Mouse (Mus musculus): ENCODE measurements around the gene Drd5. TPM values are rescaled to one million over a fixed set of nuclear protein-coding genes. Genes with fewer than 3 reads are reported as not detected.

Gene Drd5
- polyA plus RNA-seq, 1 experiment from 2014 or later, result not detected

- Histone ChIP-seq H3K9ac (ENCODE audit: low read length) (no peak overlapping the region), H3K4me2 (replicated peaks; ENCODE audit: low read depth) (no peak overlapping the region), H3K4me3 (ENCODE audit: low read depth, low read length) (no peak overlapping the region), H3K27ac (replicated peaks) (no peak overlapping the region), H3K36me3 (ENCODE audit: control insufficient read depth, insufficient read depth, low read length) (no peaks in the 10 kb centered on the region), H3K27me3 (ENCODE audit: control insufficient read depth, insufficient read depth, low read length) (no peaks in the 10 kb centered on the region), H3K4me1 (replicated peaks; ENCODE audit: control insufficient read depth, insufficient read depth) (no peaks in the 10 kb centered on the region), H3K9me3 (ENCODE audit: control insufficient read depth, low read length) (no peaks in the 10 kb centered on the region)
- 83% methylated on average over 12 of the region's 12 CpGs for WGBS
- ATAC-seq (ENCODE audit: low FRiP score, low TSS enrichment), result no peak
- DNase-seq (ENCODE audit: low spot score), result no peak
- TF ChIP-seq EP300 (optimal IDR thresholded peaks at IDR 0.05) (no peak), CTCF (IDR thresholded peaks at IDR 0.05; ENCODE audit: low read depth) (no peak)
Measured at GRCm38 (mm10) chr5:38301761-38302411, 17.3 kb upstream of the Drd5 start.

- TF ChIP-seq EP300 (optimal IDR thresholded peaks at IDR 0.05), result no peak
- TF ChIP-seq CTCF (IDR thresholded peaks at IDR 0.05; ENCODE audit: low read depth), result no peak
- DNase-seq (ENCODE audit: low spot score) (no peak), ATAC-seq (ENCODE audit: low FRiP score, low TSS enrichment) (no peak)
- Histone ChIP-seq H3K4me2 (replicated peaks; ENCODE audit: low read depth) (no peak overlapping the region), H3K27ac (replicated peaks) (no peak overlapping the region), H3K27me3 (ENCODE audit: control insufficient read depth, insufficient read depth, low read length) (no peaks in the 10 kb centered on the region), H3K9me3 (ENCODE audit: control insufficient read depth, low read length) (no peaks in the 10 kb centered on the region), H3K4me1 (replicated peaks; ENCODE audit: control insufficient read depth, insufficient read depth) (no peaks in the 10 kb centered on the region), H3K9ac (ENCODE audit: low read length) (no peak overlapping the region), H3K4me3 (ENCODE audit: low read depth, low read length) (no peak overlapping the region), H3K36me3 (ENCODE audit: control insufficient read depth, insufficient read depth, low read length) (no peaks in the 10 kb centered on the region)
- 35% methylated on average over 12 of the region's 12 CpGs for WGBS
Measured at GRCm38 (mm10) chr5:38302651-38303050, 16.5 kb upstream of the Drd5 start.

GRCm38 (mm10) chr5:38305241-38305640, 13.9 kb upstream of the Drd5 start:
- Histone ChIP-seq H3K36me3 (ENCODE audit: control insufficient read depth, insufficient read depth, low read length) (no peaks in the 10 kb centered on the region), H3K9me3 (ENCODE audit: control insufficient read depth, low read length) (no peaks in the 10 kb centered on the region), H3K4me1 (replicated peaks; ENCODE audit: control insufficient read depth, insufficient read depth) (no peaks in the 10 kb centered on the region), H3K9ac (ENCODE audit: low read length) (no peak overlapping the region), H3K4me2 (replicated peaks; ENCODE audit: low read depth) (no peak overlapping the region), H3K27ac (replicated peaks) (no peak overlapping the region), H3K27me3 (ENCODE audit: control insufficient read depth, insufficient read depth, low read length) (no peaks in the 10 kb centered on the region), H3K4me3 (ENCODE audit: low read depth, low read length) (no peak overlapping the region)
- TF ChIP-seq CTCF (IDR thresholded peaks at IDR 0.05; ENCODE audit: low read depth), result no peak
- TF ChIP-seq EP300 (optimal IDR thresholded peaks at IDR 0.05), result no peak
- DNase-seq (ENCODE audit: low spot score) (no peak), ATAC-seq (ENCODE audit: low FRiP score, low TSS enrichment) (no peak)
- WGBS, result 75% methylated on average over 2 of the region's 2 CpGs

GRCm38 (mm10) chr5:38307255-38308101, 11.7 kb upstream of the Drd5 start:
- Histone ChIP-seq H3K36me3 (ENCODE audit: control insufficient read depth, insufficient read depth, low read length) (no peaks in the 10 kb centered on the region), H3K27me3 (ENCODE audit: control insufficient read depth, insufficient read depth, low read length) (no peaks in the 10 kb centered on the region), H3K4me1 (replicated peaks; ENCODE audit: control insufficient read depth, insufficient read depth) (no peaks in the 10 kb centered on the region), H3K4me2 (replicated peaks; ENCODE audit: low read depth) (peak overlapping the region; percentile 66), H3K9ac (ENCODE audit: low read length) (no peak overlapping the region), H3K27ac (replicated peaks) (no peak overlapping the region), H3K4me3 (ENCODE audit: low read depth, low read length) (peak overlapping the region; percentile 35), H3K9me3 (ENCODE audit: control insufficient read depth, low read length) (no peaks in the 10 kb centered on the region)
- ATAC-seq (ENCODE audit: low FRiP score, low TSS enrichment) (peak; percentile 84), DNase-seq (ENCODE audit: low spot score) (peak; percentile 89)
- peak; percentile 96 for TF ChIP-seq CTCF (IDR thresholded peaks at IDR 0.05; ENCODE audit: low read depth)
- TF ChIP-seq EP300 (optimal IDR thresholded peaks at IDR 0.05), result no peak
- WGBS, result 10% methylated on average over 26 of the region's 26 CpGs

- Histone ChIP-seq H3K4me1 (replicated peaks; ENCODE audit: control insufficient read depth, insufficient read depth) (no peaks in the 10 kb centered on the region), H3K4me3 (ENCODE audit: low read depth, low read length) (no peak overlapping the region), H3K27me3 (ENCODE audit: control insufficient read depth, insufficient read depth, low read length) (no peaks in the 10 kb centered on the region), H3K27ac (replicated peaks) (no peak overlapping the region), H3K36me3 (ENCODE audit: control insufficient read depth, insufficient read depth, low read length) (no peaks in the 10 kb centered on the region), H3K9ac (ENCODE audit: low read length) (no peak overlapping the region), H3K4me2 (replicated peaks; ENCODE audit: low read depth) (no peak overlapping the region), H3K9me3 (ENCODE audit: control insufficient read depth, low read length) (no peaks in the 10 kb centered on the region)
- DNase-seq (ENCODE audit: low spot score), result peak; percentile 67
- WGBS, result 48% methylated on average over 5 of the region's 5 CpGs
- ATAC-seq (ENCODE audit: low FRiP score, low TSS enrichment), result peak; percentile 77
- TF ChIP-seq CTCF (IDR thresholded peaks at IDR 0.05; ENCODE audit: low read depth) (peak; percentile 72), EP300 (optimal IDR thresholded peaks at IDR 0.05) (no peak)
Measured at GRCm38 (mm10) chr5:38308873-38309272, 10.3 kb upstream of the Drd5 start.

- no peaks in the 10 kb centered on the region for H3K4me1 ChIP-seq (replicated peaks; ENCODE audit: control insufficient read depth, insufficient read depth)
- no peak overlapping the region for H3K9ac ChIP-seq (ENCODE audit: low read length)
- H3K4me3 ChIP-seq (ENCODE audit: low read depth, low read length), result no peak overlapping the region
- no peak for ATAC-seq (ENCODE audit: low FRiP score, low TSS enrichment)
- H3K4me2 ChIP-seq (replicated peaks; ENCODE audit: low read depth), result no peak overlapping the region
- no peaks in the 10 kb centered on the region for H3K27me3 ChIP-seq (ENCODE audit: control insufficient read depth, insufficient read depth, low read length)
- WGBS, result 59% methylated on average over 3 of the region's 3 CpGs
- no peak for DNase-seq (ENCODE audit: low spot score)
- H3K9me3 ChIP-seq (ENCODE audit: control insufficient read depth, low read length), result no peaks in the 10 kb centered on the region
- TF ChIP-seq EP300 (optimal IDR thresholded peaks at IDR 0.05) (no peak), CTCF (IDR thresholded peaks at IDR 0.05; ENCODE audit: low read depth) (no peak)
- no peaks in the 10 kb centered on the region for H3K36me3 ChIP-seq (ENCODE audit: control insufficient read depth, insufficient read depth, low read length)
- no peak overlapping the region for H3K27ac ChIP-seq (replicated peaks)
Measured at GRCm38 (mm10) chr5:38309795-38310194, 9.4 kb upstream of the Drd5 start.

All from stomach, postnatal 0 days (tissue).